Mouse (Mus musculus) left cerebral cortex, postnatal 10 days (tissue): ENCODE data around the gene Gm17174. TPM values are rescaled to one million over a fixed set of nuclear protein-coding genes. Genes with fewer than 3 reads are reported as not detected.
"Not testable (repeated sequence)": the region's sequence is repeated elsewhere in the genome, so short reads cannot be mapped to it uniquely, and the experiment has no call there.

Source experiments
- DNase-seq, 2 experiments: peaks; one replicate each; pipeline ENCODE4 v3.0.0; 2021 to 2022; ENCODE audit warnings: low spot score in 2 of 2, mixed read lengths in 1 of 2; ENCODE audit errors: extremely low spot score in 1 of 2
- intact Hi-C: fragments of 180-260 bp; cut with DNase I; formaldehyde crosslinking; loops from one replicate; pipeline ENCODE4 v1.15.1; 2025
- total RNA-seq, 2 experiments: library from RNA; stranded (reverse); gene quantifications; 2 replicates each; pipeline ENCODE4 v1.2.3; 2021

The Gm17174 gene
- not detected for total RNA-seq

GRCm38 (mm10) chr14:51592039-51592438, at the start of gene Gm17174:
Gene Gm17174 (minus strand): TSS chr14:51592139.
- intact Hi-C loops, DNase-seq: not testable (repeated sequence)

- intact Hi-C loops, DNase-seq: not testable (repeated sequence)
Measured at GRCm38 (mm10) chr14:51635566-51635965, 43.6 kb upstream of the Gm17174 start, which contains the start of gene Gm4181. Gene Gm4181 (minus strand): TSS chr14:51635666.

DNA sequence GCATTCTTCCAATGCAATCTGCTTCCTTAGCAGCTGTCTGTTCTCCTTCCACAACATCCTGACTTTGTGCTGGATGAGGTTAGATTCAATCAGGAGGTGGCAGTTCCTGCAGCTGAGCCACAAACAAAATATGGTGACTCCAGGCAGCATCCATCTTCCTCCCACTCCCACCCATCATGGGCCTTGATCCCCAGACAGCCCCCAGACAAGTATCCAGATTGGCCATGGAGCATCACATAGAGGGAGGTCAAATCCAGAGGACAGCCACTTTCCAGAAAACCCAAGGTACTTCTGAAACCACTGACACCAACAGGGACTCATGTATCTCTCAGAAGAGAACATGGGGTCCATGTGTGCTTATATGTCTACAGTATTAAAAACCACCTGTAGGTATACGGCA, 40.5 kb upstream of the Gm17174 start:
- peak in 1 of 2 experiments; percentile 33 for DNase-seq
- intact Hi-C loops: not testable (repeated sequence)

DNA sequence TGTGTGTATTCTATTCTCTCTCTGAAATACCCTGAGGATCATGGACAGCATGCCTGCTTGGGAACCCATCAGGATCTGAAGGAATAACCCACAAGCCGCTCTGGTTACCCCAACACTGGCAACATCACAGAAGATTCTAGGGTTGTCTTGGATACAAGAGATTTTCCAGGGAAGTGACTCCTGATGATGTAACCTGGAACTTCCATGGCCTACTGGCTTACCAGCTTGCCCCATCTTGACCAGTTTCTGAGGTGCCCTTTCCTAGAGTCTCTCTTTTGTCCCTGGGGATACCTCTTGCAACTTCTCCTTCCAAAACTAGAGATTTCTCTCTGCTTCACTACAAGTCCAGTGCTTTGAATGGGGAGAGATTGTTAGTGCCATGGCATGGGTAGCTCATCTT, 19.3 kb upstream of the Gm17174 start, which contains the start of gene Gm17078:
Gene Gm17078, minus strand, starts transcription at position 101 of the 400 bp plus-strand sequence.
- intact Hi-C loops: no loop called here
- DNase-seq: no peak

DNA sequence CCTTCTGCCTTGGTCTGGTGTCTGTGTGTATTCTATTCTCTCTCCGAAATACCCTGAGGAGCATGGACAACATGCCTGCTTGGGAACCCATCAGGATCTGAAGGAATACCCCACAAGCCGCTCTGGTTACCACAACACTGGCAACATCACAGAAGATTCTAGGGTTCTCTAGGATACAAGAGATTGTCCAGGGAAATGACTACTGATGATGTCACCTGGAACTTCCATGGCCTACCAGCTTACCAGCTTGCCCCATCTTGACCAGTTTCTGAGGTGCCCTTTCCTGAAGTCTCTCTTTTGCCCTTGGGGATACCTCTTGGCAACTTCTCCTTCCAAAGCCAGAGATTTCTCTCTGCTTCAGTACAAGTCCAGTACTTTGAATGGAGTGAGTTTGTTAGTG, 18.0 kb downstream of the Gm17174 start, which contains the start of gene Gm17175:
Gene Gm17175, minus strand, starts transcription at position 101 of the 400 bp plus-strand sequence.
- DNase-seq, intact Hi-C loops: not testable (repeated sequence)

- no peak for DNase-seq
- intact Hi-C loops: no loop called here
Measured at GRCm38 (mm10) chr14:51552490-51552889, 39.4 kb downstream of the Gm17174 start, which contains the start of gene Gm5622. Gene Gm5622 (plus strand): TSS chr14:51552790.

Other genes with a start within 250 kb of the Gm17174 start
- gene Gm7247, start 230.4 kb downstream of the Gm17174 start, total RNA-seq: not detected
- not detected for gene Vmn2r88, start 181.3 kb downstream of the Gm17174 start, total RNA-seq
- gene Vmn2r89, start 140.3 kb downstream of the Gm17174 start, total RNA-seq: not detected
- gene Gm5622, start 39.3 kb downstream of the Gm17174 start, total RNA-seq: not detected
- not detected for gene Gm17175, start 18.1 kb downstream of the Gm17174 start, total RNA-seq
- not detected for gene Gm17078, start 19.2 kb upstream of the Gm17174 start, total RNA-seq
- gene Gm4181, start 43.5 kb upstream of the Gm17174 start, total RNA-seq: not detected
- gene Gm17079, start 103.3 kb upstream of the Gm17174 start, total RNA-seq: not detected
- not detected for gene Gm5800, start 125.0 kb upstream of the Gm17174 start, total RNA-seq
- gene Ang4, start 181.5 kb upstream of the Gm17174 start, total RNA-seq: not detected
- not detected for gene AY358078, start 207.9 kb upstream of the Gm17174 start, total RNA-seq